Mouse (Mus musculus) MEL (cell line): Measurements from ENCODE around the gene Pygo1. TPM values are rescaled to one million over a fixed set of nuclear protein-coding genes. Genes with fewer than 3 reads are reported as not detected.

Experiments
- DNase-seq: peaks from one replicate; pipeline ENCODE4 v3.0.0; 2011; ENCODE audit warnings: low read depth, low spot score
- H3K27ac ChIP-seq: 2 replicates; pipeline ENCODE4 v1.5.1; 2012; ENCODE audit warnings: low read depth, mild to moderate bottlenecking, control low read depth, low read length, moderate library complexity; ENCODE audit not compliant: control insufficient read depth
- H3K27me3 ChIP-seq, 2 experiments: fragments of 150-350 bp in 1 of 2; sonication (generic) in 1 of 2; 2 replicates each; pipeline ENCODE4 v1.6.1; 2012; ENCODE audit warnings: low read length in 2 of 2, mild to moderate bottlenecking in 2 of 2, improper control_type of control experiment in 1 of 2, moderate library complexity in 1 of 2; ENCODE audit not compliant: insufficient read depth in 2 of 2, control insufficient read depth in 1 of 2
- H3K36me3 ChIP-seq, 2 experiments: 2 replicates each; pipeline ENCODE4 v1.6.1; 2012 to 2014; ENCODE audit warnings: low read length in 2 of 2, improper control_type of control experiment in 1 of 2, inconsistent platforms in 1 of 2, mild to moderate bottlenecking in 1 of 2; ENCODE audit not compliant: insufficient read depth in 2 of 2, control insufficient read depth in 1 of 2
- H3K4me1 ChIP-seq, 2 experiments: fragments of 150-350 bp in 1 of 2; sonication (generic) in 1 of 2; 2 replicates each; pipeline ENCODE4 v1.6.1; 2012; ENCODE audit warnings: low read length in 2 of 2, improper control_type of control experiment in 1 of 2, mild to moderate bottlenecking in 1 of 2; ENCODE audit not compliant: insufficient read depth in 2 of 2, control insufficient read depth in 1 of 2
- H3K4me3 ChIP-seq, 2 experiments: fragments of 150-350 bp in 1 of 2; sonication (generic) in 1 of 2; 2 replicates each; pipeline ENCODE4 v1.5.1; 2012; ENCODE audit warnings: low read depth in 2 of 2, low read length in 2 of 2, mild to moderate bottlenecking in 2 of 2, moderate library complexity in 2 of 2, control low read depth in 1 of 2, improper control_type of control experiment in 1 of 2; ENCODE audit not compliant: control insufficient read depth in 1 of 2, insufficient read depth in 1 of 2
- H3K79me2 ChIP-seq: 2 replicates; pipeline ENCODE4 v1.6.1; 2012; ENCODE audit warnings: mild to moderate bottlenecking, low read length, moderate library complexity; ENCODE audit not compliant: control insufficient read depth, poor library complexity, insufficient read depth
- H3K9ac ChIP-seq: 2 replicates; pipeline ENCODE4 v1.6.1; 2012; ENCODE audit warnings: low read depth, mild to moderate bottlenecking, control low read depth, low read length, moderate library complexity; ENCODE audit not compliant: control insufficient read depth, poor library complexity, severe bottlenecking
- H3K9me3 ChIP-seq: fragments of 150-350 bp; sonication (generic); replicated peaks from 2 replicates; pipeline ENCODE4 v1.6.1; 2012; ENCODE audit warnings: mild to moderate bottlenecking, low read length, improper control_type of control experiment, moderate library complexity; ENCODE audit not compliant: insufficient read depth
- BHLHE40 ChIP-seq: IDR thresholded peaks from 2 replicates; pipeline ENCODE4 v1.6.1; 2012; ENCODE audit warnings: low read depth, mild to moderate bottlenecking, inconsistent platforms, low read length, improper control_type of control experiment, borderline replicate concordance
- CTCF ChIP-seq, 3 experiments: IDR thresholded peaks in 2 of 3; conservative IDR thresholded peaks in 1 of 3; 2 replicates each; pipeline ENCODE4 v1.5.1; 2011 to 2012; ENCODE audit warnings: low read length in 3 of 3, low read depth in 2 of 3, mild to moderate bottlenecking in 2 of 3, improper control_type of control experiment in 1 of 3, inconsistent platforms in 1 of 3, mixed read lengths in 1 of 3, moderate library complexity in 1 of 3; ENCODE audit not compliant: control insufficient read depth in 1 of 3, insufficient read depth in 1 of 3, poor library complexity in 1 of 3, severe bottlenecking in 1 of 3
- E2F4 ChIP-seq: IDR thresholded peaks from 2 replicates; pipeline ENCODE4 v1.6.1; 2011; ENCODE audit warnings: low read depth, low read length, improper control_type of control experiment, borderline replicate concordance
- ELF1 ChIP-seq: IDR thresholded peaks from 2 replicates; pipeline ENCODE4 v1.6.1; 2014; ENCODE audit warnings: low read depth, mild to moderate bottlenecking, inconsistent platforms, low read length, improper control_type of control experiment, moderate library complexity
- ETS1 ChIP-seq: IDR thresholded peaks from 2 replicates; pipeline ENCODE4 v1.6.1; 2012; ENCODE audit warnings: low read depth, mild to moderate bottlenecking, inconsistent platforms, low read length, improper control_type of control experiment, moderate library complexity
- GATA1 ChIP-seq: IDR thresholded peaks from 2 replicates; pipeline ENCODE4 v1.6.1; 2011; ENCODE audit warnings: low read depth, low read length, improper control_type of control experiment
- HCFC1 ChIP-seq: IDR thresholded peaks from 2 replicates; pipeline ENCODE4 v1.6.1; 2012; ENCODE audit warnings: low read depth, mild to moderate bottlenecking, inconsistent platforms, low read length, improper control_type of control experiment, moderate library complexity
- JUND ChIP-seq: IDR thresholded peaks from 2 replicates; pipeline ENCODE4 v1.6.1; 2011; ENCODE audit warnings: low read depth, mild to moderate bottlenecking, improper control_type of control experiment, low read length
- MAFK ChIP-seq: IDR thresholded peaks from 2 replicates; pipeline ENCODE4 v1.6.1; 2011; ENCODE audit warnings: low read depth, mild to moderate bottlenecking, low read length, improper control_type of control experiment, borderline replicate concordance
- MAX ChIP-seq: IDR thresholded peaks from 2 replicates; pipeline ENCODE4 v1.6.1; 2011; ENCODE audit warnings: low read length, improper control_type of control experiment
- MEF2A ChIP-seq: IDR thresholded peaks from 2 replicates; pipeline ENCODE4 v1.6.1; 2014; ENCODE audit warnings: low read depth, mild to moderate bottlenecking, inconsistent platforms, low read length, improper control_type of control experiment; ENCODE audit not compliant: poor library complexity, insufficient replicate concordance, severe bottlenecking; ENCODE audit errors: extremely low read depth
- MXI1 ChIP-seq: IDR thresholded peaks from 2 replicates; pipeline ENCODE4 v1.6.1; 2011; ENCODE audit warnings: mild to moderate bottlenecking, low read depth, low read length, improper control_type of control experiment
- NELFE ChIP-seq: IDR thresholded peaks from 2 replicates; pipeline ENCODE4 v1.6.1; 2011; ENCODE audit warnings: low read depth, low read length, improper control_type of control experiment
- POLR2AphosphoS2 ChIP-seq: IDR thresholded peaks from 2 replicates; pipeline ENCODE4 v1.6.1; 2011; ENCODE audit warnings: low read length, improper control_type of control experiment
- POLR2AphosphoS5 ChIP-seq: IDR thresholded peaks from 2 replicates; pipeline ENCODE4 v1.6.1; 2012; ENCODE audit warnings: low read depth, borderline replicate concordance, mild to moderate bottlenecking, inconsistent platforms, low read length, moderate library complexity, mixed read lengths
- RAD21 ChIP-seq: IDR thresholded peaks from 2 replicates; pipeline ENCODE4 v1.6.1; 2011; ENCODE audit warnings: mild to moderate bottlenecking, low read depth, low read length, improper control_type of control experiment
- RCOR1 ChIP-seq: IDR thresholded peaks from 2 replicates; pipeline ENCODE4 v1.6.1; 2012; ENCODE audit warnings: low read depth, mild to moderate bottlenecking, inconsistent platforms, low read length, improper control_type of control experiment
- SIN3A ChIP-seq: IDR thresholded peaks from 2 replicates; pipeline ENCODE4 v1.6.1; 2012; ENCODE audit warnings: low read length, improper control_type of control experiment, inconsistent platforms
- SMC3 ChIP-seq: IDR thresholded peaks from 2 replicates; pipeline ENCODE4 v1.6.1; 2011; ENCODE audit warnings: low read depth, low read length, improper control_type of control experiment
- TAL1 ChIP-seq: IDR thresholded peaks from 2 replicates; pipeline ENCODE4 v1.6.1; 2012; ENCODE audit warnings: mild to moderate bottlenecking, inconsistent platforms, low read length, moderate library complexity, mixed read lengths
- TBP ChIP-seq: IDR thresholded peaks from 2 replicates; pipeline ENCODE4 v1.8.0; 2011; ENCODE audit warnings: low read depth, low read length, improper control_type of control experiment
- UBTF ChIP-seq: IDR thresholded peaks from 2 replicates; pipeline ENCODE4 v1.6.1; 2012; ENCODE audit warnings: low read depth, mild to moderate bottlenecking, inconsistent platforms, low read length, improper control_type of control experiment, moderate library complexity, borderline replicate concordance; ENCODE audit not compliant: insufficient read depth
- USF1 ChIP-seq: IDR thresholded peaks from 2 replicates; pipeline ENCODE4 v1.6.1; 2014; ENCODE audit warnings: low read depth, mild to moderate bottlenecking, inconsistent platforms, low read length, improper control_type of control experiment, moderate library complexity
- USF2 ChIP-seq, 2 experiments: IDR thresholded peaks; 2 replicates each; pipeline ENCODE4 v1.6.1; 2011 to 2012; ENCODE audit warnings: improper control_type of control experiment in 2 of 2, low read length in 2 of 2, borderline replicate concordance in 1 of 2, inconsistent platforms in 1 of 2, low read depth in 1 of 2, mild to moderate bottlenecking in 1 of 2; ENCODE audit not compliant: insufficient read depth in 1 of 2
- ZC3H11A ChIP-seq: IDR thresholded peaks from 2 replicates; pipeline ENCODE4 v1.6.1; 2012; ENCODE audit warnings: low read depth, mild to moderate bottlenecking, inconsistent platforms, low read length, improper control_type of control experiment
- ZNF384 ChIP-seq: IDR thresholded peaks from 2 replicates; pipeline ENCODE4 v1.6.1; 2012; ENCODE audit warnings: low read depth, mild to moderate bottlenecking, inconsistent platforms, low read length, improper control_type of control experiment
- polyA plus RNA-seq, 2 experiments: library from polyadenylated mRNA; stranded (reverse) in 1 of 2; unstranded in 1 of 2; fragments of >175 nt in 1 of 2; fragments of >200 nt in 1 of 2; gene quantifications; 2 replicates each; pipeline versions ENCODE4 v1.2.1 to v1.2.4; 2012; ENCODE audit warnings: low replicate concordance in 2 of 2, low read depth in 1 of 2; ENCODE audit not compliant: insufficient read length in 2 of 2, insufficient read depth in 1 of 2, missing spikeins in 1 of 2
- total RNA-seq: library from RNA; depleted of rRNA; stranded (reverse); fragments of 300-350 nt; gene quantifications from 2 replicates; pipeline ENCODE4 v1.2.3, GENCODE M21; 2012

Gene Pygo1
- total and polyA plus RNA-seq, 3 experiments: not detected

DNA sequence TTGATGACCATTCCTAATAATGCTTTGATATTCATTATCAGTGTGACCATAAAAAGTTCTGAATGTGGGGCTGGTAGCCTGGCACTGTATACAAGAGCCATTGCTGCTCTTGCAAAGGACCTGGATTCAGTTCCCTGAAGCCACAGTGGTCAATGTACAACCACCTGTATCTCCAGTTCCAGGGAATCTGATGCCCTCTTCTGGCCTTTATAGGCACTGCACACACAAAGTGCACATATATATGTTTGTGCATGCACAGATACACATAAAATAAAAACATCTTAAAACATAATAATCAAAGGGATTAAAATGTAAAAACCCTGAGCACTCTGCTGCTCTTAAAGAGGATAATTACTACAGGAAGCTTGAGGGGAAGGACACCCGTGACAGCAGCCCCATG is 21.6 kb downstream of the Pygo1 start:
- Histone ChIP-seq H3K36me3 (no peaks in the 10 kb centered on the region), H3K9me3 (no peaks in the 10 kb centered on the region), H3K79me2 (no peaks in the 10 kb centered on the region), H3K4me3 (no peak overlapping the region), H3K9ac (no peak overlapping the region), H3K4me1 (no peaks in the 10 kb centered on the region), H3K27ac (no peak overlapping the region)
- TF ChIP-seq CTCF (IDR thresholded peaks at IDR 0.05 in 2 of 3, conservative IDR thresholded peaks at IDR 0.05 in 1 of 3; ENCODE audit: control insufficient read depth in 1 of 3, insufficient read depth in 1 of 3, low read depth in 2 of 3, low read length in 3 of 3, poor library complexity in 1 of 3, severe bottlenecking in 1 of 3): peak in 2 of 3 experiments; percentile 17 to 29; a peak in 2 of 6 replicates
- TF ChIP-seq USF1: no peak
- TF ChIP-seq SMC3: 0 out of 2 replicates have a peak, but pooled peaks have one; percentile 4
- no peak for TF ChIP-seq POLR2AphosphoS2
- TF ChIP-seq TAL1: no peak
- TF ChIP-seq ZNF384: no peak
- TF ChIP-seq, all 39 proteins: peak for 2
- peaks cover 5 to 6% of the 10 kb centered on the region in 2 experiments for H3K27me3 ChIP-seq
- no peak for DNase-seq

DNA sequence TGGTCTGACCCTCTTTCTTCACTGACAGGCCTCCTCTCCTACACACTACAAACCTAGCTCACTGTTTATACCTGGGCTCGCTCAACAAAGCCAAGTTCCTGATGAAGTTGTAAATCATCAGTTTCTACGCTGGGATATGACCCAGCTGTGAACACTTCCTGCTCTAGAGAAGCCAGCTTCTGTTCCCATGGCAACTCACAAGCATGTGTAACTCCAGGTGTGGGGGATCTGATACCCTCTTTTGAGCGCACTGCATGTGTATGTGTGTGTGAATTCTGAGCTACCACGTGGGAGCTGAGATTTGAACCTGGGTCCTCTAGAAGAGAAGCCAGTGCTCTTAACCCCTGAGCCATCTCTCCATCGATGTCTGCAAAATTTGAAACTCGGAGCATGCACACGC is 24.1 kb downstream of the Pygo1 start:
- TF ChIP-seq TAL1: no peak

DNA sequence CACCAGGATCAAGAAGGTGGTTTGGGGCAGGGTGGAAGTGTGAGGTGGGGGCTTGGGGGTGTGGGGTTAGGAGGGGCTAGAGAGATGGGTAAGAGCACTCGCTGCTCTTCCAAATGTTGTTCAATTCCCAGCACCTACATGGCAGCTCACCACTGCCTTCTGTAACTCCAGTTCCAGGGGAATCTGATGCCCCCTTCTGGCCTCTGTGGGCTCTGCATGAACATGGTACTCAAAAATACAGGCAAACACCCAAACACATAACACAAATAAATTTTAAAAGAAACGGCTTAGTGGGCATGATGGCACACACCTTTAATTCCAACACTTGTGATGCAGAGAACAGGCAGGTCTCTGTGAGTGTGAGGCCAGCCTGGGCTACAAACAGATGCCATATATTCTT is 29.3 kb downstream of the Pygo1 start:
- DNase-seq: peak; percentile 57
- Histone ChIP-seq H3K9ac (no peak overlapping the region), H3K27ac (no peak overlapping the region), H3K4me1 (no peaks in the 10 kb centered on the region; a peak in 1 of 4 replicates), H3K9me3 (no peaks in the 10 kb centered on the region), H3K27me3 (peaks cover 3 to 6% of the 10 kb centered on the region in 2 experiments; a peak in 2 of 4 replicates), H3K79me2 (no peaks in the 10 kb centered on the region; the same call in 1 of the 2 replicates), H3K4me3 (no peak overlapping the region), H3K36me3 (peaks cover 0 to 4% of the 10 kb centered on the region in 2 experiments; a peak in 2 of 4 replicates)
- TF ChIP-seq RCOR1 (no peak), E2F4 (no peak), MAFK (no peak), USF2 (IDR thresholded peaks at IDR 0.05; ENCODE audit: borderline replicate concordance in 1 of 2, insufficient read depth in 1 of 2, low read depth in 1 of 2, low read length in 2 of 2) (no peak), ZC3H11A (no peak; the same call in 1 of the 2 replicates), MEF2A (no peak), MAX (no peak), ETS1 (no peak), SMC3 (peak; percentile 65), ELF1 (no peak), RAD21 (peak; percentile 32), HCFC1 (no peak), GATA1 (no peak), USF1 (no peak), JUND (no peak), SIN3A (no peak), BHLHE40 (no peak), MXI1 (no peak), NELFE (no peak), UBTF (no peak), TBP (no peak), POLR2AphosphoS5 (no peak)

More for the DNA sequence above, 24.1 kb downstream of the Pygo1 start:
- no peak overlapping the region for H3K4me3 ChIP-seq
- no peaks in the 10 kb centered on the region for H3K36me3 ChIP-seq
- no peak for DNase-seq
- H3K4me1 ChIP-seq: no peaks in the 10 kb centered on the region
- no peak overlapping the region for H3K27ac ChIP-seq
- no peak overlapping the region for H3K9ac ChIP-seq
- H3K79me2 ChIP-seq: no peaks in the 10 kb centered on the region
- peaks cover 5 to 9% of the 10 kb centered on the region in 2 experiments for H3K27me3 ChIP-seq
- H3K9me3 ChIP-seq: no peaks in the 10 kb centered on the region
